Comparison of ENCODE assay signal across 8 mouse cellular contexts in the genomic region with DNA sequence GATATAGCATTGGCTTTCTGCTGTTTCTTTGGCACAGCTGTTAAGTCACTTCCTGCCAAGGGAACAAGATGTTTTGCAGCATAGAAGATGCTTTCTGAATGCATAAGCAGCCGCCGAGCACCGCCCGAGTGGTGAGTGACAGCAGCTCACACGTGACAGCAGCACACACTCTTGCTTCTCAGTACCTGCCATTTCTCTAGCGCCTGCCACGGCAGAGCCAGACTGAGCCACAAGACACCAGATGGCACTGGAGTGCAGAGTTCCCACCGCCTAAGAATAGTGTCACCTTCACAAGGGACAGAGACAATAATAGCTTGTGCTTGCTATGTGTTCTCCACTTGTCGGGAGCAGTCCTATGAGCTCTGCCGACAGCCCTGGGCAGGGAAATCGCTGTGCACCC. TPM values are rescaled to one million over a fixed set of nuclear protein-coding genes. Genes with fewer than 3 reads are reported as not detected.
DNase-seq lines count a peak whose midpoint lies in the region; ATAC-seq and TF ChIP-seq lines count a peak whose summit lies in the region.

No protein-coding gene starts in this region.

- peak; percentile 72 for TF ChIP-seq CTCF in heart, adult 2 months (IDR thresholded peaks at IDR 0.05)
- TF ChIP-seq CTCF in left cerebral cortex, adult 2 months (IDR thresholded peaks at IDR 0.05) = peak; percentile 36
- TF ChIP-seq CTCF in liver, postnatal 0 days (IDR thresholded peaks at IDR 0.05; ENCODE audit: low read depth) = no peak

- no peaks in the 10 kb centered on the region for H3K9me3 ChIP-seq in liver, postnatal 0 days (ENCODE audit: low read length)

- H3K4me3 ChIP-seq in heart, adult 2 months = no peak overlapping the region
- H3K4me3 ChIP-seq in left cerebral cortex, adult 2 months = no peak overlapping the region
- no peak overlapping the region for H3K4me3 ChIP-seq in liver, postnatal 0 days (ENCODE audit: low read depth, low read length)

- no peaks in the 10 kb centered on the region for H3K27me3 ChIP-seq in heart, adult 2 months (ENCODE audit: control insufficient read depth, insufficient read depth, low read length)
- peaks cover 3% of the 10 kb centered on the region; the same call in 1 of the 2 replicates for H3K27me3 ChIP-seq in liver, postnatal 0 days (ENCODE audit: insufficient read depth, low read length)

- TF ChIP-seq EP300 in heart, adult 2 months (IDR thresholded peaks at IDR 0.05; ENCODE audit: insufficient read depth, low read depth, low read length) = peak; percentile 71
- TF ChIP-seq EP300 in liver, postnatal 0 days (IDR thresholded peaks at IDR 0.05; ENCODE audit: low read depth) = no peak

- WGBS in heart, adult 2 months = 31% methylated on average over 11 of the region's 11 CpGs
- WGBS in liver, postnatal 0 days (ENCODE audit: insufficient replicate concordance) = 35% methylated on average over 11 of the region's 11 CpGs

- no peak overlapping the region for H3K4me2 ChIP-seq in liver, postnatal 0 days (ENCODE audit: low read depth, low read length)

- H3K79me2 ChIP-seq in heart, adult 2 months (replicated peaks; ENCODE audit: control insufficient read depth, insufficient read depth, low read length) = no peaks in the 10 kb centered on the region

- H3K36me3 ChIP-seq in heart, adult 2 months (ENCODE audit: control insufficient read depth, insufficient read depth, low read length) = no peaks in the 10 kb centered on the region
- no peaks in the 10 kb centered on the region for H3K36me3 ChIP-seq in liver, postnatal 0 days (replicated peaks; ENCODE audit: insufficient read depth, low read length)

- ATAC-seq in liver, postnatal 0 days = no peak

- no peaks in the 10 kb centered on the region for H3K4me1 ChIP-seq in heart, adult 2 months (ENCODE audit: control insufficient read depth, insufficient read depth, low read length)
- no peaks in the 10 kb centered on the region for H3K4me1 ChIP-seq in liver, postnatal 0 days (ENCODE audit: insufficient read depth)

- H3K27ac ChIP-seq in heart, adult 2 months = peak overlapping the region; percentile 73
- H3K27ac ChIP-seq in left cerebral cortex, adult 2 months = peak overlapping the region; percentile 61
- H3K27ac ChIP-seq in liver, postnatal 0 days (ENCODE audit: low read depth) = no peak overlapping the region

- intact Hi-C loops in heart, adult 2 months (cut with DNase I) = loop anchor here (5.0 kb wide), 1 partner anchor 74 kb away; the partner anchor contains the start of gene Ubl4b
- intact Hi-C loops in left cerebral cortex, adult 2 months (cut with DNase I) = loop anchor here (10.0 kb wide), 1 partner anchor 132 kb away; no protein-coding TSS in a partner anchor

- TF ChIP-seq POLR2A in heart, adult 2 months (IDR thresholded peaks at IDR 0.05; ENCODE audit: insufficient read depth, low read depth, low read length) = no peak

- DNase-seq in kidney, adult 18-20 months = peak; percentile 18
- DNase-seq in kidney, postnatal 4 days = no peak
- DNase-seq in cerebellum, adult 11-12 months = peak; percentile 89
- DNase-seq in heart, adult 2 months = peak; percentile 39 to 70
- DNase-seq in left cerebral cortex, adult 2 months (ENCODE audit: extremely low spot score in 1 of 2, low spot score in 2 of 2) = peak; percentile 60 to 78
- peak; percentile 71 for DNase-seq in right cerebral cortex, postnatal 25 days
- no peak for DNase-seq in lung, postnatal 4 days
- no peak for DNase-seq in liver, postnatal 0 days

- no peak overlapping the region for H3K9ac ChIP-seq in heart, adult 2 months (ENCODE audit: low read depth, low read length)
- H3K9ac ChIP-seq in liver, postnatal 0 days (replicated peaks) = no peak overlapping the region

RNA-seq across cellular contexts. Expression of gene Kcnc4, which starts 23.9 kb away (rescaled TPM):
- total RNA-seq in heart, adult 2 months (2021) = under 1 TPM; 0.10 to 0.18 TPM
- polyA plus RNA-seq in heart, adult 2 months (2012; rRNA removed) = 0.51 and 0.94 TPM in 2 replicates
- total RNA-seq in left cerebral cortex, adult 2 months (2021) = 10 to 100 TPM; 68.4 to 73.4 TPM
- polyA plus RNA-seq in liver, postnatal 0 days (2015; fragmentation: Nextera tagmentation; extraction: Ambion mirVana) = not detected in 2 replicates

RNA-seq across cellular contexts. Expression of gene Slc6a17, which starts 34.5 kb away (rescaled TPM):
- total RNA-seq in heart, adult 2 months (2021) = 1 to 10 TPM; 2.1 to 2.8 TPM
- polyA plus RNA-seq in heart, adult 2 months (2012; rRNA removed) = 2.3 and 3.9 TPM in 2 replicates
- 100 to 1,000 TPM; 369 to 419 TPM for total RNA-seq in left cerebral cortex, adult 2 months (2021)
- polyA plus RNA-seq in liver, postnatal 0 days (2015; fragmentation: Nextera tagmentation; extraction: Ambion mirVana) = 0.02 and 0.08 TPM in 2 replicates

Comparison
In these comparisons a context has a peak if more than half of its experiments do, and no peak if none do; other contexts are left out.
1. DNase-seq: peak in kidney, adult 18-20 months (single experiment), cerebellum, adult 11-12 months (single experiment), heart, adult 2 months (2 of 2), left cerebral cortex, adult 2 months (2 of 2) and right cerebral cortex, postnatal 25 days (single experiment); none in kidney, postnatal 4 days (0 of 2), lung, postnatal 4 days (0 of 2) and liver, postnatal 0 days (single experiment).
2. RNA of gene Kcnc4, which starts 23.9 kb away (total RNA-seq): 68.4 to 73.4 TPM in left cerebral cortex, adult 2 months; 0.10 to 0.18 TPM in heart, adult 2 months; every median in the first group is over 10 times any median in the second.
3. RNA of gene Slc6a17, which starts 34.5 kb away (total RNA-seq): 369 to 419 TPM in left cerebral cortex, adult 2 months; 2.1 to 2.8 TPM in heart, adult 2 months; every median in the first group is over 10 times any median in the second.